Mouse (Mus musculus) cerebellum, adult 11-12 months (tissue): ENCODE measurements at regions not wholly inside any gene's neighbourhood (a gene's known extent, or its start where the extent isn't known, plus 50 kb on each side); places are given as distances from the start of the nearest gene placed in this dataset.

ENCODE experiments used
- DNase-seq: peaks from one replicate; pipeline ENCODE4 v3.0.0; 2022

DNA sequence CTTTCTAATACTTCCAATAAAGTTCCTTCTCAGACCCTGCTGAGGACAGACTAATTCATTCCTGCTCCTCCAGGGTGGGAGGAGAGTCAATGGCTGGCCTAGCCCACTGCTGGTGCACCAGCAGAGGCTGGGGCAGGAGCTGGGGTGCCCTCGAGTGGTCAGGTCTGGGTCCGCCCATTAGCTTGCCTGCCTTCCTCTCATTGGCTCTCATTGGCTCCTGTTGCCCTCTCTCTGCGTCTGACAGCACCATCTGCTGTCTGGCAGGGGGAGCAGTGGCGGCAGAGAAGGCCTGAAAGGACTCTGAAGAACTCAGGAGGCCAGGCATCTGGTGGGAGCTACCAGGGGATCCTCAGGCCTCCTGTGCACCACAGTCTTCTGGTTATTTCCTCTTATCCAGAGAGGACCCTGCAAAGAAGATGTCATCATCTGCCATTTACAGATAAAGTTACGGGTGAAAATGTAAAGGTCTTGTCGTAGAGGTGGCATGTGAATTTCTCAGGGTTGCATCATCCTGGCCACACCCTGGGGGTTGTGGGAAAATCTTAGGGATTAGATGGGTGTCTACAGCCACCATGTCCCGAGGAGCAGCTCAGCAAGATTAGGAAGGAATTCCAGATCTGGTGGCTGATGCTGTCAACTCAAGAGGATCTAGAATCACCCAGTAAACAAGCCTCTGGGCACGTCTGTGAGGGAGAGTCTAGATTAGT is 66.6 kb upstream of the Gli2 start:
- DNase-seq, result no peak

DNA sequence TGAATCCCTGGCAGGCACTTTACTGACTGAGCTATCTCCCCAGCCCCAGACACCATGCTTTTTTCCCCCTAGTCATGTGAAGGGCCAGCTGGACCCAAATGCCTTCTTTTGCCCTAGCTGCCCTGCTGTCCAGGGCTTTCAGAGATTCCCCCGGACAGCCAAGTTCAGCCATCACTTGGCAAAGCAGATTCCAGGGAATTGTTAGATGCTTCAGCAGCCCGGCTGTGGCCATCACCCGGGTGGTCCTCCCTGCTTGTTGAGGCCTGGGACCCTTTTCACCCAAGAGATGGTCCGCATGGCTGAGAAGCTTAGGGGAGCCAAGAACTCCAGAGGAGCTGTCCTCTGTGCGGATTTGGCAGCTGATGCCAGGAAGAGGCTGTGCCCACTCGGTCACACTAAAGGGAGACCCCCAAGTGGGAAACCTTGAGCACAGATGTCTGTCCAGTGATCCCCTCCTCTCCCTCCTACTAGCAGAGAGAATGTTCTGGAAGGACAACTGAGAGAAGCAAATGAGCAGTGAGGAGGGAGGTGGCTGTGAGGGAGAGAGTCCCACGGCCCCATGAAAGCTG is 61.8 kb upstream of the Gli2 start:
- no peak for DNase-seq

DNA sequence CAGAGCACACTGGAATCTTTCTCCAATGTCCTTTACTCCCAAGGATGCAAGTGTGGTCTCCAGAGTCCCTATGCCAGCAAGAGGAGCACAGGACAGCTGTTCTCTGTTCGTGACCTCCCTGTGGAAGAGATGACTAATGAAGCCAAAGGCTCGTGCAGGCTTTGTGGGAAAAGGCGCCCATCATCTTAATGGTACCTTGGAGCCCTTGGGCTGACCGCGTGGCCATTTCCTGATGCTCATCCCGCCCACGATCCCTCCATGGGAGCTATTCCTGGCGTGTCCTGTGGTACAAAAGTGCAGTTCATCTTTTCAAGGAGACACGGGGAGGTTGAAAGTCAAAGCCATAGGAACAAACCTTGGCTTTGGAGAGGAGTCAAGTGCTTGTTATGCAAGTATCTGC is 55.2 kb upstream of the Gli2 start:
- DNase-seq, result no peak

DNA sequence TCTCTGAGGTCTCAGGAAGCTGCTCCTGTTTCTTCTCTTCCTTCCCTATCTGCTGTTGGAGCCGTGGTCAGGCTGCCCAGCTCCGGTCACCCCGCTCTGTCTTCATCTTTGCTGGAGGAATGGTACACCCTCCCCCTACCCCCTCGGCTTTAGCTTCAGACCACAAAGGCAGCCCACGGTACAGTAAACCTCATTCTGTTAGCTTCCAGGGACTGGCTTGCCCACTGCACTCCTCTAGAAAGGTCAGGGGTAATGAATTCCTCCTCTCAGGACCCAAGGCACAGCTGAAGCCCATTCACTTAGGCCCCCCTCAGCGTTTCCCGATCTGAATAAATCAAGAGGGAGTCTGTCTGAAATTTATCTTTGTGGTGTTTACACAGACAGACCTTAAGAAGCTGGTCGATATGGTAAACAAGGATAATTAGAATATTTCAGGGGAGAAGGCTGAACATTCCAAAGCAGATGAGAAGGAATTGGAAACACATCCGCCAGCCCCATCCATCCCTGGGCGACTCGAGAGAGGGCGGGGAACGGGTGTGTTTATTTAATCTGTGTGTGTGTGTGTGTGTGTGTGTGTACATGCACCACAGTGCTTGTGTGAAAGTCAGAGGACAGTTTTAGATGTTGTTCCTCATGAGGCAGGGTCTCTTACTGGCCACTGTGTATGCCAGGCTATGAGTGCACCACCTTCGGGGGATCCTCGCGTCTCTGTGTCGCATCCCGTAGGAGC is 53.0 kb upstream of the Gli2 start:
- no peak for DNase-seq
